Mouse (Mus musculus): Measurements from ENCODE around the gene Acta2. TPM values are rescaled to one million over a fixed set of nuclear protein-coding genes. Genes with fewer than 3 reads are reported as not detected.

Acta2 gene
- total RNA-seq, 2 experiments from 2014 or later: 53.5 to 73.3 TPM

DNA sequence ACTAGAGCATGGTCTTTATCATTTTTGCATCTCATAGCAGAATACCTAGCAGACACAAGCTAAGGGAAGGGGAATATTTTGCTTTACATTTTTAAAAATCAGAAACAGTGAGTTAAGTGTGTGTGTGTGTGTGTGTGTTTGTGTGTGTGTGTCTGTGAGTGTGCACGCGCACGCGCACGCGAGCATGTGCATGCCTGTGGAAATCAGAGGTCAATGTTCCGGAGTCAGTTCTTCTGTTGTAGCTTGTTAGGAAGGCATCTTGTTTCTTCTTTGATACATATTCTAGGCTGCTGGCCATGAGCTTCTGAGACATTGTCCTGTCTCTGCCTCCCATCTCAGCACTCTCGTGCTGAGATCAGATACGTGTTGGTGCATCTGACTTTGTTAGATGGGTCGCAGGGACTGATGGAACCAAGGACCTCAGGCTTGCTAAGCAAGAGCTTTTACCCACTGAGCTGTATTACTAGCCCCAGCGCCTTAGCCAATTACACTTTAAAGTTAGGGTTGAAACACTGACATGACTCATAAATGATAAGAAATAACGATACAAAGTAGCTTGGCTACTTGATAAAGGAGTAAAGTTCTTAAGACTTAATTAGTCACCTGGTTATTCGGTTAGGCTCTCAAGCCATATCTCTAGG lies 15.6 kb upstream of the Acta2 start:
- no peak for DNase-seq (ENCODE audit: low spot score in 2 of 2)

- DNase-seq (ENCODE audit: low spot score in 2 of 2): no peak
These were observed 14.8 kb upstream of the Acta2 start for GRCm38 (mm10) chr19:34270106-34270726.

- no peak for DNase-seq (ENCODE audit: low spot score in 2 of 2)
These were observed 13.6 kb upstream of the Acta2 start for GRCm38 (mm10) chr19:34268991-34269390.

- DNase-seq (ENCODE audit: low spot score in 2 of 2): no peak
These were observed 10.3 kb upstream of the Acta2 start for GRCm38 (mm10) chr19:34265604-34266193.

- no peak for DNase-seq (ENCODE audit: low spot score in 2 of 2)
These were observed 7.0 kb upstream of the Acta2 start for GRCm38 (mm10) chr19:34262273-34262974.

GRCm38 (mm10) chr19:34256936-34257335 lies 1.5 kb upstream of the Acta2 start:
- no peak for DNase-seq (ENCODE audit: low spot score in 2 of 2)

DNA sequence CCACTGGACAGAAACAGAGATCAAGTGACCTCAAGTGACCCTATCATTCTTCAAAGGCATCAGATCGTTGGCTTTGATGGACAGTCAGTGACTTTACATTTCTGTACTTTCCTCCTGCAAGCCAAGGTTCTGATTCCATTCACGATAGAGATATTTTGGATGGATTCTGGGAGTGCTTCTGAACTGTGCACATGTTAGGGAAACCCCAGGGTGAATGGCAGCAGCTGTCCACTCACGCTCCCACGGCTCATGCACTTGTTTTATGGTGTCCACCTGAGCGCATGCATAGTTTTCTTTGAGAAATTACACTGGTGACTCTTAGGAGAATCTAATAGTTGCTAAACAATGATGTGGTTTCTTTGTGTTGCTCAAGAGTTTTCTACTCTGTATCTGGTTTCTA lies 759 bp upstream of the Acta2 start:
- DNase-seq (ENCODE audit: low spot score in 2 of 2): no peak

- no peak for DNase-seq (ENCODE audit: low spot score in 2 of 2)
These were observed 1.1 kb downstream of the Acta2 start for GRCm38 (mm10) chr19:34254101-34254879.

DNA sequence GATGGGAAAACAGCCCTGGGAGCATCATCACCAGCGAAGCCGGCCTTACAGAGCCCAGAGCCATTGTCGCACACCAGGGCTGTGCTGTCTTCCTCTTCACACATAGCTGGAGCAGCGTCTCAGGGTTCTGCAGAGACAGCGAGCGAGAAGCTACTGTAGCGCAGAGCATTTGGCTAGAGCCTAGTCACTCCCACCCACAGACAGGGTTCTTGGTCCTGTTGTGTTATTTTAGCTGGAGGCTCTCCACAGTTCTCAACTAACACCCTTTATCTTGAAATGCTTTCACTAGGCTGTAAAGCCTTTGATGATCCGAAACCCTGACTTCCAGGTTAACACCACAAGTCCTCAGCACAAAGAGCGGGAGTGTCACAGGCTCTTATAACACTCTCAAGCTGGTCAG lies 2.9 kb downstream of the Acta2 start:
- DNase-seq (ENCODE audit: low spot score in 2 of 2): no peak

DNA sequence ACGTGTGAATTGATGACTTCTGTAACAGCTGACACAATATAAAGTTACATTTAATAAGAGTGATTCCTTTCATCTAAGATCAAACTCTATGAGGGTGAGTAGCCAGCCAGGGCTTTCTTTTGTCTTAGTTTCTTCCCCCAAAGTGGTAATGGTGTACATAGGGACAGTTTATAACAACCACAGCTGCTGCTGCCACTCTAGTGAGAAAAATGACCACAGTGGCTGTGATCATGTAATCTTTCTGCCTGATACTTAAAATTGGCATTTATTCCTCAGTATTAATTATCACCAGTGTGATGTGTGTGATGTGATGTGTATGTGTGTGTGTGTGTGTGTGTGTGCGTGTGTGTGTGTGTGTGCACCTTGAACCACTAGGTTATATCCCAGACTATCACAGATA lies 3.5 kb downstream of the Acta2 start:
- DNase-seq (ENCODE audit: low spot score in 2 of 2): no peak

- DNase-seq (ENCODE audit: low spot score in 2 of 2): no peak
These were observed 4.8 kb downstream of the Acta2 start for GRCm38 (mm10) chr19:34250621-34251020.

DNA sequence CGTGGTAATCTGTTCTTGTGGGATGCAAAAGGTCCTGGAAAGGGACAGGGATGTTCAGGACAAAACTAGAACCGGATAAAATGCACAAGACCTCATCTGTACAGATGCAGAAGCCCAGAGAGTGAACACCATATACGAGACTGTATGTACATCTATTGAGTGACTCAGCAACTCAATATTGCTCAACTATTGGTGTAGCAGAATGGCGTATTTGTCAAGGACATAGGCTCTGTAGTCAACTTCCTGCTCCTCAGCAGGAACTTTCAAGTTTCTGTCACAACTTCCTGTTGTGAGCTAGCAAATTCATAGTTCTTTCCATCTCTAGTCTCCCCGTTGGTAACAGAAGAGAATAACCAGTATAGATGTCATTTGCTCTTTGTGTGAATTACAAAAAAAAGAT lies 6.8 kb downstream of the Acta2 start:
- no peak for DNase-seq (ENCODE audit: low spot score in 2 of 2)

GRCm38 (mm10) chr19:34244056-34244455 lies 11.3 kb downstream of the Acta2 start:
- DNase-seq (ENCODE audit: low spot score in 2 of 2): no peak

DNA sequence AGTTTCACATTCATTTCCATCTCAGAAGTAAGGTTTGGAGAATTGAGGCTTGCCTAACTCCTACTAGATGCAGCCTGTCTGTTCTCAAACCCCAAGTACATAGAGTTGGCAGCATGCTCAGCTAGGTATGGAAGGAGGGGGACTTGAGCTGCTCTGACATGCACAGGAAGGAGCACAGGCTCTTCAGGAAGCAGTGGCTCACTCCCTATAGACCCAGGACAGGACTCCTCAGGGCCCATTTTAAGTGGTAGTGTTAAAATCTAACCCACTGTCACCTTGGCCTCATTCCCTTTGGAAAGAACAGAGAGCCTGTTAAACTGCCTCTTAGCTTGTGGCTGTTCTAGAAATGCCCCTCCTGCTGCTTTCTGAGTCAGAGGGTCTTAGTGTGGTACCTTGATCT lies 12.5 kb downstream of the Acta2 start:
- no peak for DNase-seq (ENCODE audit: low spot score in 2 of 2)

- no peak for DNase-seq (ENCODE audit: low spot score in 2 of 2)
These were observed 14.0 kb downstream of the Acta2 start for GRCm38 (mm10) chr19:34241247-34241915.

GRCm38 (mm10) chr19:34240273-34241039 lies 14.9 kb downstream of the Acta2 start:
- no peak for DNase-seq (ENCODE audit: low spot score in 2 of 2)

- DNase-seq (ENCODE audit: low spot score in 2 of 2): no peak
These were observed 17.6 kb downstream of the Acta2 start for GRCm38 (mm10) chr19:34237746-34238145.

GRCm38 (mm10) chr19:34236049-34236448 lies 19.3 kb downstream of the Acta2 start:
- DNase-seq (ENCODE audit: low spot score in 2 of 2): no peak

DNA sequence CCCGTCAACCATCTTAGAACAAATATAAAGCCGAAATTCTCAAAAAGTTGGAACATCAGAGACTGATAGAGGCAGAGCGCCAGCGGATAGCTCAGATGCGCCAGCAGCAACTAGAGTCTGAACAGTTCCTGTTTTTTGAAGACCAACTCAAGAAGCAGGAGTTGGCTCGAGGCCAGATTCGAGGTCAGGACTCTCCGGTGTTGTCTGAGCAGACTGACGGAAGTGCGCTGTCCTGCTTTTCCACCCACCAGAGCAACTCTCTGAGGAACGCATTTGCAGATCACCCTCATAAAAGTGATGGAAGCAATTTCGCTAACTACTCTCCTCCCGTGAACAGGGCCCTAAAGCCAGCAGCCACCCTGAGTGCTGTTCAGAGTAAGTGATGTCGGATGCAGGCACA lies 21.4 kb downstream of the Acta2 start:
- DNase-seq (ENCODE audit: low spot score in 2 of 2): no peak

DNA sequence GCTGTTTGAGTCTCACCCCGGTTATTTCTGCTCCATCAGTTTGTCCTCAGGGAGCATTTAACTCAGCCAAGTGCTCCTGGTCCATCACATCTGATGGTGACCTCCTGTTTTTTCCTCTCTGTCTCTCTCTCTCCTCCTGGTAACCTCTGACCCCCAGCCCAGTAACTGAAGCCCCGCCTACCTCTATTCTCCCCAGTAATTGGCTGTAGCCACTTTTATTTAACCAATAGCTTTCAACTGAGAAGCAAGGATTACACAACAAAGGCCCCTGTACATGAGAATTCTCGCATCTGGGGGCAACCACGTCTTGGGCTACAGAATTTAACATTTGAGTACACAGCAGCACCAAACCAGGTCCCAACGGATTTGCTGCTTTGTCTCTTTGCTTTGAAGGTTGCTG lies 23.1 kb downstream of the Acta2 start:
- no peak for DNase-seq (ENCODE audit: low spot score in 2 of 2)

All from adrenal gland, postnatal 4 days (tissue).